In genomic region chr1:191641438-191641837, GRCm38 (mm10) we compare ENCODE assay signal across 10 mouse cellular contexts.
DNase-seq lines count a peak whose midpoint lies in the region; ATAC-seq lines count a peak whose summit lies in the region.
"Had no signal": no experiment of that assay in that cellular context is flagged by ENCODE, and none has a peak within 500 bp of the region (broad histone marks: within the 10 kb centered on the region; RNA-seq: fewer than 3 reads in every experiment).

No protein-coding gene starts in this region.

- peaks cover 46% of the 10 kb centered on the region for H3K4me1 ChIP-seq in midbrain, embryonic 10.5 days
- no peaks in the 10 kb centered on the region for H3K4me1 ChIP-seq in midbrain, embryonic 16.5 days (ENCODE audit: control insufficient read depth, insufficient read depth, low read length)
- no peaks in the 10 kb centered on the region; the same call in 1 of the 2 replicates for H3K4me1 ChIP-seq in liver, embryonic 12.5 days

- peak overlapping the region; percentile 63 for H3K27ac ChIP-seq in midbrain, embryonic 10.5 days (replicated peaks)
- H3K27ac ChIP-seq in midbrain, embryonic 16.5 days (ENCODE audit: low read length), result no peak overlapping the region
- H3K27ac ChIP-seq in liver, embryonic 12.5 days, result peak overlapping the region; percentile 42

- no peaks in the 10 kb centered on the region for H3K36me3 ChIP-seq in midbrain, embryonic 10.5 days
- no peaks in the 10 kb centered on the region for H3K36me3 ChIP-seq in midbrain, embryonic 16.5 days (ENCODE audit: control insufficient read depth, insufficient read depth, low read length)
- no peaks in the 10 kb centered on the region for H3K36me3 ChIP-seq in liver, embryonic 12.5 days

- no peak for ATAC-seq in midbrain, embryonic 16.5 days
- ATAC-seq in liver, embryonic 12.5 days, result peak; percentile 79
- ATAC-seq: forebrain, postnatal 0 days had no signal

- no peaks in the 10 kb centered on the region for H3K9me3 ChIP-seq in midbrain, embryonic 10.5 days (replicated peaks)
- H3K9me3 ChIP-seq in midbrain, embryonic 16.5 days (replicated peaks; ENCODE audit: control insufficient read depth, low read length, poor library complexity, severe bottlenecking), result no peaks in the 10 kb centered on the region
- no peaks in the 10 kb centered on the region for H3K9me3 ChIP-seq in liver, embryonic 12.5 days (replicated peaks)

- 6% methylated on average over 2 of the region's 2 CpGs for WGBS in midbrain, embryonic 10.5 days
- WGBS in midbrain, embryonic 16.5 days, result 23% methylated on average over 2 of the region's 2 CpGs
- 32% methylated on average over 2 of the region's 2 CpGs for WGBS in liver, embryonic 12.5 days (ENCODE audit: insufficient replicate concordance)

- no peak overlapping the region for H3K9ac ChIP-seq in midbrain, embryonic 16.5 days (ENCODE audit: low read depth, low read length)
- no peak overlapping the region for H3K9ac ChIP-seq in liver, embryonic 12.5 days
- H3K9ac ChIP-seq: forebrain, postnatal 0 days had no signal

- H3K4me2 ChIP-seq in midbrain, embryonic 16.5 days (ENCODE audit: low read length), result no peak overlapping the region
- H3K4me2 ChIP-seq in liver, embryonic 12.5 days, result no peak overlapping the region

- intact Hi-C loops in heart, postnatal 10 days (cut with DNase I), result loop anchor here (1.0 kb wide), 1 partner anchor 15 kb away; no protein-coding TSS in a partner anchor
- intact Hi-C loops in left cerebral cortex, postnatal 25 days (cut with DNase I), result no loop called here

- peaks cover 57% of the 10 kb centered on the region for H3K27me3 ChIP-seq in midbrain, embryonic 10.5 days (ENCODE audit: low read depth, poor library complexity, severe bottlenecking)
- no peaks in the 10 kb centered on the region for H3K27me3 ChIP-seq in midbrain, embryonic 16.5 days (ENCODE audit: control insufficient read depth, insufficient read depth, low read depth, low read length)
- no peaks in the 10 kb centered on the region; the same call in 1 of the 2 replicates for H3K27me3 ChIP-seq in liver, embryonic 12.5 days (replicated peaks)

- H3K4me3 ChIP-seq in midbrain, embryonic 10.5 days, result 0 out of 2 replicates have a peak overlapping the region, but pooled peaks have one; percentile 10
- no peak overlapping the region for H3K4me3 ChIP-seq in midbrain, embryonic 16.5 days (ENCODE audit: low read depth, low read length)
- H3K4me3 ChIP-seq in liver, embryonic 12.5 days, result no peak overlapping the region

- DNase-seq in midbrain, embryonic 10.5 days (ENCODE audit: low spot score), result peak; percentile 57
- peak; percentile 68 to 71 for DNase-seq in heart, postnatal 10 days
- DNase-seq in retina, embryonic 14.5 days (ENCODE audit: low spot score), result peak; percentile 54
- no peak for DNase-seq in left cerebral cortex, postnatal 25 days (ENCODE audit: low spot score in 2 of 2)
- DNase-seq in urinary bladder, postnatal 25 days (ENCODE audit: low spot score), result no peak
- no peak for DNase-seq in neural tube, embryonic 10.5 days (ENCODE audit: extremely low spot score, low spot score)
- DNase-seq: forebrain, postnatal 0 days; thymus, adult 2 months had no signal

Comparison
In these comparisons a context has a peak if more than half of its experiments do, and no peak if none do; other contexts are left out.
1. DNase-seq: peak in midbrain, embryonic 10.5 days (single experiment), heart, postnatal 10 days (2 of 2) and retina, embryonic 14.5 days (single experiment); none in left cerebral cortex, postnatal 25 days (0 of 2), urinary bladder, postnatal 25 days (single experiment) and neural tube, embryonic 10.5 days (single experiment).